Mouse (Mus musculus): ENCODE measurements around the gene Pitpnc1.

Gene Pitpnc1

DNA sequence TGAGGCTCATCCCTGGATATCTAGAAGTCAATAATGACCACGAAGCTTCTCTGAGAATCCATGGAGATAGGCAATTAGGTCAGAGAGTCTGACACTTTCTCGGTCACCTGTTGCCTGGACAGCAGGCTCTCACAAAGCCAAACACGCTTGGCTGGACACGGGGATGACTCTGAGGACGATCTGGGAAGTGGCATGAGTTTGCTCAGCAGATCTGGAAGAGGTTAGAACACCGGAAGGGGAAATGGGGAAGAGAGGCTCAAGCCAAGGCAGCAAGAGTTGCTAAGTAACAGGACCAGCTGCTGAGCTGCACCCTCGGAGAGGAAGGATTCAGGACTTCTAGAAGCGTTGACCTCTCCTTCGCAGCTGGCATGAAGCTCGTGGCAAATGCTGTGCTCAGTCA is 143.2 kb downstream of the Pitpnc1 start:
- DNase-seq (ENCODE audit: low read depth, low spot score) = no peak

DNA sequence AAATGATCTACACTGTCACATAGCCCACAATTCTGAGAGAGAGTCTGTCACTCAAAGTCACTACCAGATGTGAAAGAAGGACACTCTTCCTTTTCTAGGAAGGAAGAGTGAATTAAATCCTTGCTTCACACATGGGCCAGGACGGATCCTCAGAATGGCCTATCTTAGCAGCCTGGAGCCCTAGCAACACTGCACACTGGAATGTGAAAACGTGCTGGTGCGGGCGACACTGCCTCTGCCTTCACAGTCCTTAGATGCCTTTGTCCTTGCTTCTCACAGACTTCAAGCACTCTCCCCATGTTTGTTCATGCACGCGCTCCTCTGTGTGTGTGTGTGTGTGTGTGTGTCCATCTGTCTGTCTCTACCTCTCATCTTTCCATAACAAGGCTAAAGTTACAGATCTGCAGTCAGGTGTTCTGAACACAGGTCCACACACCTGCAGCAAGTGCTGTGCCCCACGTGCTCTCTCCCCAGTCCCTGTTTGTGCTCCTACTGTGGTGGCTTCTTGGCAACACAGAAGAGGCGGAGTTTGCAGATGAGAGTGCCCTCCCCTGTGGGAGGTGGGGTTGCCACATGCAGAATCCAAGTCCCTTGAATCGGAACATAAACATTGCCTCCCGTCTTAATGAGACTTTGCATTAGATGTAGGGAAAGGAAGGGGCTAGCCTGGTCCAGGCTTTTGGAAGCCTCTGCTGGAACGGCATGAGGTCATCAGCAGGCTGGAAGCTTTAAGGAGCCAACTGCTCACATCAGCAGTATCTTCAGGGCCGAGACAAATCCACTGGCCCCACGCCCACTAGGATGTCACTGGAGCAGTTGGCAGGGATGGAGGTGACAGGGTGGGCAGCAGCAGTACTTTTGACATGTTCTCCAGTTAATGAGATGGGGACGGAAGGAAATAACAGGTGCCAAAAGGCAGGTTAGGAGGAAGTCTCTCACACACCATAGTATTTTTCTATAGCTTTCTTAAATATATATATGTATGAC is 144.5 kb downstream of the Pitpnc1 start:
- peak; percentile 47 for DNase-seq (ENCODE audit: low read depth, low spot score)

DNA sequence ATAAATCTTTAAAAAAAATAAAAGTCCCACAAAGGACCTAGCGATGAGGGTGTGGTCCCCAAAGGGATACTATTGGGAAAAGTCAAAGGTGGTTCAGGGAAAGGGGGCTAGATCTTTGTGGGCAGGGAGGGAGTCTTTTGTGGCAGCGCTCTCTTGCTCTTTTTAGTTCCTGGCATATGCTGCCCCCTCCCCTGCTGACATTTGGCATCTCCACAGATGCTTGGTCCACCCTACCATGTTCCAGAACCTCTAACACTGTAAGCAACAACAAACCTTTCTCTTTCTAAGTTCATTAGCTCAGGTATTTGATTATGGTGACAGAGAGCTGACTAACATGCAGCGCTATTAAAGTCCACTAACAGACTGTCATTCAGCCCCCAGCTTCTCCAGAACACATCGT is 145.3 kb downstream of the Pitpnc1 start:
- DNase-seq (ENCODE audit: low read depth, low spot score) = no peak

DNA sequence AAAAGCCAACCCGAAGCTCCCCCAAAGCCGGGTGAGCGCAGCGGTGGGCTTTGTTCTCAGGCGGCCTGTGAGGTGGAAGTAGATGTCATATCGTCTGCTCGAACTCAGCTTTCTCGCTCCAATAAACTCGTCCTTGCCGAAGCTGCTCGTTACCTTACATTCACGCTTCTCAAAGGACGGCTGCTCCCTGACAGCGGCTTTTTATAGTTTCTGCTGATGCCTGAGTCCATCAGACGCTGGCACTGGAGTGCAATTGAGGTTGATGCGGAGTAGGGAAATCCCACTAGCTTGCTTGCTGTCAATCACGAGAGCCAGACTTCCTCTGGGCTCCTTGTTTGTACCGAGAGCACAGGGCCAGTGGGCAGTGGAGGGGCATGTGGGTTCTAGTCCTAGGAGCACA is 147.3 kb downstream of the Pitpnc1 start:
- no peak for DNase-seq (ENCODE audit: low read depth, low spot score)

DNA sequence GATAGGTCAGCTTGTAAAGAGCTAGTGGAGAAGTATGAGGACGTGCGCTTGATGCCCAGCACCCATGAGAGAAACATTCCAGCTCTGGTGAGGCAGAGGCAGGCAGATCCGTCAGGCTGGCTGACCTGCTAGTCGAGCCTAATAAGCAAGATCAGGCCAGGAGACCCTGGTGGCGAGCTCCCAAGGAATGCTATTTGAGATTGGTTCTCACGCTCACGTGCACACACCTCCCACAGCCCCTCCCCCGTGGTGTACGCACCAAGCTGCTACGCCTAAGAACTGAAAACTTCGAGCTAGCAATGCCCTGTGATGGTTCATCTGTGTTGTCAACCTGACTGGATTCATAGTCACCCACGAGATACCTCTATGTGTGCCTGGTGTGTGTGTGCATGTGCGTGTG is 148.3 kb downstream of the Pitpnc1 start:
- DNase-seq (ENCODE audit: low read depth, low spot score) = no peak

DNA sequence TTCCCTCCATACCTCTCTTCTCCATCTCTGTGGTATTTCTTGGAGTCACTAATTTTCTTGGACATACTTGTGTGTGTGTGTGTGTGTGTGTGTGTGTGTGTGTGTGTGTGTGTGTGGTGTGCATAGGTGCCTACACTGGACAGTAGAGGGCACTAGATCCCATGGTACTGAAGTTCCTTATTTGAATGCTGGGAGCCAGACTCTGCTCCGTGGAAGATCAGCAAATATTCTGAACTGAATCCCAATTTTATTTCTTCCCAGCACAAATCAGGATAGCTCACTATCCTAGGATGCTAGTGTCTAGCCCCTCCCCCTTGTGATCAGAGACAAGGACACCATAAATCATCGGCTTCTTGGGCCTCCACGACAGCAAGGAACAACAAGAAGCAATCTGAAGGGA is 148.7 kb downstream of the Pitpnc1 start:
- no peak for DNase-seq (ENCODE audit: low read depth, low spot score)

DNA sequence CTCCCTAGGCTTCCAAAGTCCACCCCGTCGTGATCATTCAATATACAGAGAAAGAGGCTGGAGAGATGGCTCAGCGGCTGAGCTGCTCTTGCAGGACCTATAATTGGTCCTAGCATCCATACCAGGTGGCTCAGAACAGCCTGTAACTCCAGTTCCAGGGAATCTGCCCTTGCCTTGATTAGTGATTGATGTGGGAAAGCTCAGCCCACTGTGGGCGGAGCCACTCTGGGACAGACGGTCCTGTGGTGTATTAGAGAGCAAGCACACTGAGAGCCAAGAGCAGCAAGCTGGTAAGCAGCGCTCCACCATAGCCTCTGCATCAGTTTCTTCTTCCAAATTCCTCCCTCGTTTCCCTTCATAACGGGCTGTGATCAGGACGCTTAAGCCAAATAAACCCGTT is 150.6 kb downstream of the Pitpnc1 start:
- DNase-seq (ENCODE audit: low read depth, low spot score) = no peak

DNA sequence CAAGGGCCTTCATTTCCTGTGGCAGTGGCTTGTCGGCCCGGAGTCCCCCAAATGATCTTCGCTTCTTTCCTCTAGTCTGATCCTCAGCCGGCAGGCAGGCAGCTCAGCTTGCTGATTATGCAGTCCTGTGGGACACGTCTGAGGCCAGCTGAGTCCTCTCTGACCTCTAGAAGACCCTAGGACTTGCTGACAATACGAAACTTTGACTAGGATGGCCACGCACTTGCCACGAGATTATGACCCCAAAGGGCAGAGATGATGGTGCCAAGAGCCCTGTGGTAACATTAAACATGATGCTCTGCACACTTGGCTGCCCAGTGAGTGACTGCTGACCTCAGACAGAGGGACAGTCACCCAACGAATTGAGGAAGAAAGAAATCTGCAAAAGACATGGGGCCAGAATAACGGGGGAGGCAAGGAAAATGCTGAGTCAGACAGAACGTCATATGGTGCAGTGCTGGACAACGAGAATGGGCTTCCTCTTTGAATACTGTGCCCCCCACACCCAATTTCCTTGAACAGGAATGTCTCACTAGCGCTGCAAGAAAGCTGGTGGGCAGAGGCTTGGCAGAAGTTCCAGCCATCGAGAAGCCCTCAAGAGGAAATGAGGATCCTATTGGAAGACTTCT is 152.7 kb downstream of the Pitpnc1 start:
- DNase-seq (ENCODE audit: low read depth, low spot score) = no peak

DNA sequence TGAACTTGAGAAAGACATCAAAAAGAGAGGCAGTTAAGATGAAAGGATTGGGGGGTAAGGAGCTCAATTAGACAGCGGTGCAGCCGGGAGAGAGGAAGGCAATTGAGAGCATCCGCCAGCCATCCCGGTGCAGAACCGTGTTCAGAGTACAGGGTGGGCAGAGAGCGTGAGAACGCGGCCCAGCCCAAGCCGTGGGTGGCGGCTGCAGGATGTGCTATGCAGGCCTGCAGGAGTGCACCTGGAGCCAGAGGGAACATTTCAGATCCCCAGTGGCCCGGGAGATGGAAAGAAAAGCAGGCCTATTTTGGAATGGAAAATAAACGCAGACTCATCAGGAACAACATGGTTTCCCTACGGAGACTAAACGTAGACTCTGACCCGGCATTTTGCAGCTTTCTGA is 155.0 kb downstream of the Pitpnc1 start:
- no peak for DNase-seq (ENCODE audit: low read depth, low spot score)

DNA sequence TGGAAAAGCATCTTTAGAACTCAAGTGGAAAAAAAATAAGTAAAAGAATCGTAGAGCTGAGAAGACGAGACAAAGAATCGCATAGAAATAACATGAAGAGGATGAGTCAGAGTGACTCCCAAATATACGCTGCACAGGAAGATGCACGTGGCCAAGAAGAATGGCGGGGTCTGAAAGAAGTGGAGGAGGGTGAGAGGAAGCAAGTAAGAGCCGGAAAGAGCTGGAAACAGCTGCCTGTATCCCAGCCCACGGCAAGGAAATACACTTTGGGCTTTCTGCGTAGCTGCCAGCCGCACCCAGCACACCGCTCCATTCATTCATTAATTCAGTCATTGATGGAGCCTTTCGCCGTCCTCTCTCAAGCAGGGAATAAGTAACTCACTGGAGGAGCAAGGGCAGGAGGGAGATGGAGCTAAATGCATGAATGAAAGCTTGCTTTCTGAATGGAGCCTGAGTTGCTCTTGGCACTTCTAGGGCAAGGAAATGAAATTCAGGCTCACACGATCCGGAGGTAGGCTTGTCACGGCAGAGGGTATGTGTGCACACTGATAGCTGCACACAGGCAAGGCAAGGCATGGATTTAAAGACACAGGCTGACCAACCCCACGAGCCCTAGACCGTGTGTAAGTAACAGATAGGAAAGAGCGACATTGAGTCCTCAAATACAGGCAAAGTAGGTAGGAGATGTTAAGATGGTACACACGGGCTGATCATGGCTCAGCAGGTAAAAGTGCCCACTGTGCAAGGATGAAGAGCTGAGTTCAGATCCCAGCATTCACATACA is 160.0 kb downstream of the Pitpnc1 start:
- DNase-seq (ENCODE audit: low read depth, low spot score) = no peak

DNA sequence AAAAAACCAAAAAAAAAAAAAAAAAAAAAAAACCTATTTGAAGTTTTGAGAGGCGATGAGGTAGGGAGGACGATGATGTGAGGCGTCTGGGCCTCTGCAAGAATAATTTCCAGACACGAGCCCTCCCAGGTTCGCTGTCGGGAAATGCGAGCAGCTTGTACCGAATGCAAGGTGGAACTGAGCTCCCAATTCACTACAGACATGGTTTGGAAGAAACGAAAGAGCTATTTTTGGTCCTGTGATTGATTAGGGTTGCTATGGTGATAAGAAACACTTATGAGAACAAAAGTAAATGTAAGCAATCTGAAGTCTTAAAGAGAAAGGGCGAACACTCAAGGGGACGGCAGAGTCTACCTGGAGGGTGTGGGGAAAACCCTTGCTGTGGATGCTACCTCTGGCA is 164.3 kb downstream of the Pitpnc1 start:
- DNase-seq (ENCODE audit: low read depth, low spot score) = no peak

DNA sequence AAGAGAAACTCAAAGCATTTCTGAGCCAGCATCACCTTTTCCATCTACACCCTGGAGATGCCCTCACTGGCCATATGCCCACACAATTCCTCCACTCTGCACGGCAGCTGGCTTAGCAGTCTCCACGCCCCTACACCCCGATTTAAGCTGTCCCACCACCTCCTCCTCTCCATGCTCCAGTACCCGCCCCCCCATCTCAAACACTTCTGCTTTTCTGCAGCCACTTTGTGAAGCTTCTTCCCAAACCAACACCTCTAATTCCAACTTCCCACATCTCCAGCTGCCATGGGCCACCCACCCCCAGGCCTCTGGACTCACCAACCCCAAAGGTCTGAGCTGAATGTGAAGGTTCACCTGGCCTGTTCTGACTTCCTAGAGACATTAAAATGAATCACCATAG is 168.4 kb downstream of the Pitpnc1 start:
- no peak for DNase-seq (ENCODE audit: low read depth, low spot score)

DNA sequence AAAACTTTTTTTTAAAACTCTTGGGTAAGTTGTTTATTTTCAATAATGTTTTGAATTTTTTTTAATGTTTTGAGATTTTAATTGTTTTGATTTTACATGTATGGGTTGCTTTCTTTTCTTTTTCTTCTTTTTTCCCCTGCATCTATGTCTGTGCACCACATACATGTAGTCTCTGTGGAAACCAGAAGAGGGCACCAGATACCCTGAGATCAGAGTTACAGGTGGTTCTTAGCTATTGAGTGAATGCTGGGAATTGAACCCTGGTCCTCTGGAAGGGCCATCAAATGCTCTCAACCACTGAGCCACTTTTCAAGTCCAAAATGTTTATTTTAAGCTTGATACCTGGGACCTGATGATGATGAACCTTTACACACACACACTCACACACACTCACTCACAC is 170.3 kb downstream of the Pitpnc1 start:
- no peak for DNase-seq (ENCODE audit: low read depth, low spot score)

DNA sequence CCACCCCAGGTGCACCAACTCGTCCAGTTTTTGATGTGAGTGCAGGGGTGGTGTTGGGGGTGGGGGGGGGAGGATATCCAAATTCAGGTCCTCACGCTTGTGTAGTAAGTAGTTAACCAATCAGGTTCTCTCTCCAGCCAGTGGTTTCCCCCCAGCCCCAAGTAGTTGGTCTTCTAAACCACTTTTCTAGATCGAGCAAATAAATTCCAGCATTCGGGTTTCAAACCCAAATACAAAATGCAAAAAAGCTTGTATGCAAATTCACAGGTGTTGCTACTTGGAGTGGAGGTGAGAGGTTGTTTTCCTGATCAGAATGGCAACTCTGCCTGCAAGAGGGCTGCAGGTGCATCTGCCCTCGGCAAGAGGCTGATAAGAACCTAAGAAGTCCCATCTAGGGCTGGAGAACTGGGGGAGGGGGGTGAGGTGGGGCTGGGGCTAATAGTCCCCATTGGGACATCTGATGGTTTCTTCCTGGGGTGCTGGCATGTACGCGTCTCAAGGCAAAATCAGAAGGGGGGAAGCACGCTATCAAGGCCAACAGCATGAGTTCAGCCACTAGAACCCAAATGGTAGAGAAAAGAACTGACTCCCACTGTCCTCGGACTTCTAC is 170.9 kb downstream of the Pitpnc1 start:
- no peak for DNase-seq (ENCODE audit: low read depth, low spot score)

DNA sequence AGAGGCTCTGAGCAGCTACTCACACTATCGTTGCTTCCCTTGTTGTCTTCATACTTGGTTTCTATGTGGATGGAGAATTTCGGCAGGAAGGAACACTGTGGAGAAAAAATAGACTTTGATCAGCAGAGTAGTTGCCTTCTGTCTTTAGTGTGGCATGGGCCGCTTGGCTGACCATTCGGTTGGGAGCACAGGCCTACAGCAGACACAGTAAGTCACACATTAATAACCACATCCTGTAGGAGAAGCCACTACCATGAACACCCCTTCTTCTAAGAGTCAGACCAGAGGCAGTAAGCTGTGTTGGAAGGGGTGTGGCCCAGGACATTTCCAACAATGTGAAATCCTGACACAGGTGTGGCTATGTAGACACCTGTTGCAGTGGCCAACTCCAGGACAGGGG is 174.3 kb downstream of the Pitpnc1 start:
- DNase-seq (ENCODE audit: low read depth, low spot score) = no peak

DNA sequence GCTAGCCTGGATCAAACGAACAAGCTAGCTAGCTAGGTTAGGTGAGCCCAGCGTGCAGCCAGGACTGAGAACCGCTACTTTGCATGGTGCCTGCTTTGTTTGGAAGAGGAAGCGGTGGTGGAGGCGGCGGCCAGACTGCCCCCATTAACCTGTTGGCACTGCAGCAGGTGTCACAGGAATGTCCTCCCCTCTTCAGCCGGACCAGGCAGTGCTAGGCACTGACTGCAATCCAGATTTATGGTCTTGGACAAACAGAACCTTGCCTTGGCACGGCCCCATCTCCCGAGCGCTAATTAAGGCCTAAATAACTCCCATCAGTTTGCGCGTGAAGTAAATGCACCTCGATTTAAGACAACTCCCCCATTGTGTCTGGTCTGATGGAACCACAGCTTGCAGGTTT is 178.5 kb downstream of the Pitpnc1 start:
- no peak for DNase-seq (ENCODE audit: low read depth, low spot score)

DNA sequence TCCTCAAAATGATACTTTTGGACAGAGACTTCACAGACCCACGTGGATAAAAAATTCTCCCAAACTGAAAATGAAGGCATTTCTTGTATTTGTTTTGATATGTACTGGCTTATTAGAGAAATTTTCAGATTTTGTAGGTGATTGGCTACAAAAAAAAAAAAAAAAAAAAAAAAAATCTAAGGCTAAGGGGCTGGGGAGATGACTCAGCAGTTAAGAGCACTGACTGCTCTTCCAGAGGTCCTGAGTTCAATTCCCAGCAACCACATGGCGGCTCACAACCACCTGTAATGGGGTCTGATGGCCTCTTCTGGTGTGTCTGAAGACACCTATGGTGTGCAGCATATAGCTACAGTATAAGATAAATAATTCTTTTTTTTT is 182.3 kb downstream of the Pitpnc1 start:
- DNase-seq (ENCODE audit: low read depth, low spot score) = no peak

DNA sequence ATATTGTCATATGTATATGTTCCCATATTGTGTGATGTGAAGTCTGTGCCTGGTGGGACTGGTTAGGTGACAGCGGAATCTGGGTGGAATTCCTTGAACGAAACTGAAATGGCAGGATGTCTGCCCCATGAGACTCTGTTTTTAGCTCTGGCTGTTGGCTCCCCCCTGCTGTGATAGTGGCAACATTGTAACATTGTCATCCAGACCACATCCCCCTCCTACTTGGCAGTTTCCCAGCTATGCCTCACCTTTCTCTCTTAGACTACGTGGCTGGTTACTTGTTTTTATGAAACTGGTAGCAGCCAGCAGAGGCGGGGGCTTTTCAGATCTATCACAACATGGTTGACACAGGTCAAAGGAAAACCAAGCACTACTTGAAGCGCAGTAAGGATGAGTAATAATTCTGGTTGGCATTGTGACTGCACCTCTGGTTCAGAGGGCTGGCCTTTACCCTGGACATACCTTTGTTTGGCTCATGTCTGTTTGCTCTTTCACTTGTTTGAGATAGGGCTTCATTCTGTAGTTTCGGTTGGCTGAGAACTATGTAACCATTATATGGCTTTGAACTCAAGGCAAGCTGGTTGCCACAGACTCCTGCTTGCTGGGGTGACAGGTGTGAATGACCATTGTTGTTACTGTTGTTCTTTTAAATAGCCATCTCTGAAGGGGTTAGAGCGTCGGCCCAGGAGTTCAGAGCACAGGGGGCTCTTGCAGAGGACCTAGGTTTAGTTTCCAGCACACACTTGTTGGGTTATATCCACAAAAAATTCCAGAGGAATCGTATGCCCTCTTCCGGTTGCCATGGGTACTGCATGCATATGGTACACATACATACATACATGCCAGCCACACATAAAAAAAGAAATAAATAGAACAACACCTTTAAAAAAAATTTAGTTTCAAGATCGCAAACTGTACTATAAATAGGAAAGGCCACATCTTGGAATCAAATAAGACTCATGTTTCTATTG is 183.0 kb downstream of the Pitpnc1 start:
- no peak for DNase-seq (ENCODE audit: low read depth, low spot score)

DNA sequence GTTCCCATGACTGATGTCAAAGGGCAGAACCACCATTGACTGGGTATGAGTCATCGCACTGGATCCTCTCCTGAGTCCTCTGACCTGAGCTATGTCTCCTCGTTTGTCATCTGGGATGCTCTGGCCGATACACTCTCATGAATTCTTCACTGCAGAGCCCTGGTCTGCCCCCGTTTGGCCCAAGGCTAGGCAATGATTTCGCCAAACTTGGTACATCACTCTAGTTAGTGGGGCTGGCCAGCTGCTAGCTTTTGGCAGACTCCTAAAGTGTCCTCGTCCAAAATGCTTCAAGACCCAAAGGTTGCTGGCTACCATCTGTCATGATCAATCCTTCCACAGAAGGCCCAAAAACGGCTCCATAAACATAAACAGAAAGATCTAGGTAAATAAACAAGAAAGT is 184.8 kb downstream of the Pitpnc1 start:
- no peak for DNase-seq (ENCODE audit: low read depth, low spot score)

DNA sequence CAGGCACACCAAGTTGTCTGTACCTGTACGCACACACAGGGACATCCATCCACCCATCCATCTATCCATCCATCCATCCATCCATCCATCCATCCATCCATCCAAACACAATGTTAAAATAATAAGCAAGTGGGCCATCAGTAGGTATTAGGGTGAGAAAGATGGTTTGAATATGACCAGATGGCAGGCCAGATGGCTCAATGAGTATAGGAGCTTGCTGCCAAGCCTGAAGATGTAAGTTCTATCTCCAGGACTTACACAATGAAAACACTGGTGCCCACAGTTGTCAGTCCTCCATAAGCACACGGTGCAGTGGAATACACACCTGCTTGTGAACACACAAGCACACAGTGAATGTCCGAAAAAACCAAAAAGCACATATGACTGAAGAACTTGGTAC is 186.9 kb downstream of the Pitpnc1 start:
- no peak for DNase-seq (ENCODE audit: low read depth, low spot score)

DNA sequence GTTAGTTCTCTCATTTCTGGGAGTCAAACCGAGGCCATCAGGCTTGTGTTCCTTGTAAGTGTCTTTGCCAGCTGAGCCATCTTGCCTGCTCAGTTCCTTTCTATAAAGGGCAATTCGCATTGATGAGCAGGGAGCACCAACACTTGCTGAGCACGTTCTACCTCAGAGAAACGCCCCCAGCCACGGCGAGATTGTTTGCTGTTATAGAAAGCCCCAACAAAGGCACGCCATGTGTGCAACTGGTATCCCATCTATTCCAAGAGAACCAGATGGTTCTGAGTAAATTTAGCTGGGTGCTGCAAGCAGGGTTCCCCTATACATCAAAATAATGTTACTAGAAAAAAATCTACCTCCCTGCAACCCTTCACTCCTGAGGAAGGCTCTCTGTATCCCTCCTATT is 188.0 kb downstream of the Pitpnc1 start:
- DNase-seq (ENCODE audit: low read depth, low spot score) = no peak

Data from mesoderm, embryonic 11.5 days (tissue).